Mouse (Mus musculus) heart, embryonic 15.5 days (tissue): ENCODE results near the gene Dpp7. TPM values are rescaled to one million over a fixed set of nuclear protein-coding genes. Genes with fewer than 3 reads are reported as not detected.

ENCODE experiments used
- ATAC-seq: fragments of 200-750 bp; cut with Nextera tagmentation; replicated peaks from 2 replicates; pipeline ENCODE4 v1.8.0; 2017; ENCODE audit warnings: low read depth, moderate TSS enrichment; ENCODE audit not compliant: insufficient number of reproducible peaks, insufficient read depth, low FRiP score
- H3K27ac ChIP-seq: fragments of 300-500 bp; sonication (generic); 2 replicates; pipeline ENCODE4 v1.5.1; 2015; ENCODE audit warnings: mild to moderate bottlenecking, inconsistent platforms
- H3K27me3 ChIP-seq: fragments of 300-500 bp; sonication (generic); 2 replicates; pipeline ENCODE4 v1.6.1; 2015; ENCODE audit warnings: inconsistent platforms
- H3K36me3 ChIP-seq: fragments of 300-500 bp; sonication (generic); 2 replicates; pipeline ENCODE4 v1.6.1; 2015; ENCODE audit warnings: mild to moderate bottlenecking, inconsistent platforms
- H3K4me1 ChIP-seq: fragments of 300-500 bp; sonication (generic); replicated peaks from 2 replicates; pipeline ENCODE4 v1.6.1; 2015; ENCODE audit warnings: inconsistent platforms
- H3K4me2 ChIP-seq: fragments of 300-500 bp; sonication (generic); 2 replicates; pipeline ENCODE4 v1.6.1; 2015; ENCODE audit warnings: inconsistent platforms, mild to moderate bottlenecking, moderate library complexity
- H3K4me3 ChIP-seq: fragments of 300-500 bp; sonication (generic); 2 replicates; pipeline ENCODE4 v1.5.1; 2015; ENCODE audit warnings: mild to moderate bottlenecking, inconsistent platforms
- H3K9ac ChIP-seq: fragments of 300-500 bp; sonication (generic); 2 replicates; pipeline ENCODE4 v1.6.1; 2015; ENCODE audit warnings: mild to moderate bottlenecking, inconsistent platforms
- H3K9me3 ChIP-seq: fragments of 300-500 bp; sonication (generic); replicated peaks from 2 replicates; pipeline ENCODE4 v1.6.1; 2016; ENCODE audit warnings: inconsistent platforms
- WGBS: fragments of 180-500 bp; shearing (Covaris S2); methylation state at CpG from one replicate; pipeline ENCODE4 v1.1.7; 2015; ENCODE audit warnings: mixed read lengths; 5-methylcytosine and 5-hydroxymethylcytosine counted together
- polyA plus RNA-seq: library from polyadenylated mRNA; unstranded; fragments of >200 nt; fragmentation: Nextera tagmentation; extraction: Ambion mirVana; gene quantifications from 2 replicates; pipeline ENCODE4 v1.2.1, GENCODE M21; 2015

Gene Dpp7
- polyA plus RNA-seq, 1 experiment from 2014 or later: 9.5 TPM

GRCm38 (mm10) chr2:25365091-25365761 is 9.1 kb upstream of the Dpp7 start, which contains the start of gene Uap1l1:
Gene Uap1l1, minus strand, starts transcription at chr2:25365682.
- Histone ChIP-seq H3K36me3 (peaks cover 3% of the 10 kb centered on the region; the same call in 1 of the 2 replicates), H3K27ac (peak within 1 kb of the TSS; percentile 32), H3K4me1 (peaks cover 9% of the 10 kb centered on the region), H3K9ac (peak within 1 kb of the TSS; percentile 72), H3K27me3 (peaks cover 25% of the 10 kb centered on the region), H3K4me2 (peak within 1 kb of the TSS; percentile 91), H3K4me3 (peak within 1 kb of the TSS; percentile 62), H3K9me3 (no peaks in the 10 kb centered on the region)
- WGBS: under 1% methylated on average over 54 of the region's 54 CpGs
- peak; percentile 85 for ATAC-seq

DNA sequence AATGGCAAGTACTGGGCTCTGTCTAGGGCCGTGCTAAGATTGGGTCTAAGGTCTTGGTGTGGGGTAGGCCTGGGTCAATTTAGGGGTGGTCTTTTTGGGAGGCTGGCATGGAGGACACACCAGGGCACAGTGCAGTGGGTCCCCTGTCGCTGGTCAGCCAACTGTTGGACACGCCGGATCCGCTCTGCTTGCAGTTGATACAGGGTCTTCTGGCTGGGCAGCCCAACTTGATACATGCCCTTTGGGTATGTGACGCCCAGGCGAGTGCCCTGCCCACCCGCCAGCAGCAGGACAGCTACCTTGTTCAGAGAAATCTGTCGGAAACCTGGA is 8.6 kb upstream of the Dpp7 start:
- no peaks in the 10 kb centered on the region for H3K9me3 ChIP-seq
- WGBS: 37% methylated on average over 9 of the region's 9 CpGs

GRCm38 (mm10) chr2:25364313-25364712 is 8.2 kb upstream of the Dpp7 start:
- peak overlapping the region; percentile 91 for H3K4me2 ChIP-seq
- H3K9me3 ChIP-seq: no peaks in the 10 kb centered on the region
- peak overlapping the region; percentile 62 for H3K4me3 ChIP-seq
- H3K36me3 ChIP-seq: peaks cover 3% of the 10 kb centered on the region; the same call in 1 of the 2 replicates
- no peak for ATAC-seq
- no peak overlapping the region for H3K9ac ChIP-seq
- 91% methylated on average over 4 of the region's 4 CpGs for WGBS
- peaks cover 9% of the 10 kb centered on the region for H3K4me1 ChIP-seq
- peaks cover 25% of the 10 kb centered on the region for H3K27me3 ChIP-seq
- H3K27ac ChIP-seq: no peak overlapping the region

More for the DNA sequence above, 8.6 kb upstream of the Dpp7 start:
- H3K4me3 ChIP-seq: peak overlapping the region; percentile 62
- H3K9ac ChIP-seq: peak overlapping the region; percentile 72
- H3K27me3 ChIP-seq: peaks cover 25% of the 10 kb centered on the region
- H3K4me2 ChIP-seq: peak overlapping the region; percentile 91
- no peak overlapping the region for H3K27ac ChIP-seq
- peaks cover 9% of the 10 kb centered on the region for H3K4me1 ChIP-seq
- ATAC-seq: no peak; the same call in 1 of the 2 replicates
- H3K36me3 ChIP-seq: peaks cover 3% of the 10 kb centered on the region; the same call in 1 of the 2 replicates

GRCm38 (mm10) chr2:25363478-25364178 is 7.5 kb upstream of the Dpp7 start:
- peaks cover 21% of the 10 kb centered on the region for H3K27me3 ChIP-seq
- H3K9me3 ChIP-seq: no peaks in the 10 kb centered on the region
- no peak for ATAC-seq
- peaks cover 3% of the 10 kb centered on the region; the same call in 1 of the 2 replicates for H3K36me3 ChIP-seq
- H3K27ac ChIP-seq: no peak overlapping the region
- peaks cover 9% of the 10 kb centered on the region for H3K4me1 ChIP-seq
- H3K4me3 ChIP-seq: no peak overlapping the region
- no peak overlapping the region for H3K9ac ChIP-seq
- H3K4me2 ChIP-seq: no peak overlapping the region
- WGBS: 48% methylated on average over 13 of the region's 13 CpGs

GRCm38 (mm10) chr2:25359848-25360247 is 3.7 kb upstream of the Dpp7 start:
- H3K9me3 ChIP-seq: no peaks in the 10 kb centered on the region
- peaks cover 3% of the 10 kb centered on the region; the same call in 1 of the 2 replicates for H3K36me3 ChIP-seq
- no peak overlapping the region for H3K4me2 ChIP-seq
- 65% methylated on average over 4 of the region's 4 CpGs for WGBS
- H3K4me1 ChIP-seq: peaks cover 17% of the 10 kb centered on the region
- no peak for ATAC-seq
- H3K27me3 ChIP-seq: peaks cover 5% of the 10 kb centered on the region; the same call in 1 of the 2 replicates
- no peak overlapping the region for H3K4me3 ChIP-seq
- H3K9ac ChIP-seq: no peak overlapping the region
- no peak overlapping the region for H3K27ac ChIP-seq

- 0 out of 2 replicates have a peak, but pooled peaks have one; percentile 2 for ATAC-seq
- H3K9ac ChIP-seq: peak overlapping the region; percentile 31; the same call in 1 of the 2 replicates
- peaks cover 20% of the 10 kb centered on the region for H3K36me3 ChIP-seq
- no peaks in the 10 kb centered on the region for H3K27me3 ChIP-seq
- H3K27ac ChIP-seq: no peak overlapping the region
- 38% methylated on average over 18 of the region's 18 CpGs for WGBS
- H3K9me3 ChIP-seq: no peaks in the 10 kb centered on the region
- H3K4me1 ChIP-seq: peaks cover 14% of the 10 kb centered on the region
- peak overlapping the region; percentile 51 for H3K4me3 ChIP-seq
- H3K4me2 ChIP-seq: peak overlapping the region; percentile 71
Measured at GRCm38 (mm10) chr2:25355419-25356066, 616 bp downstream of the Dpp7 start.

DNA sequence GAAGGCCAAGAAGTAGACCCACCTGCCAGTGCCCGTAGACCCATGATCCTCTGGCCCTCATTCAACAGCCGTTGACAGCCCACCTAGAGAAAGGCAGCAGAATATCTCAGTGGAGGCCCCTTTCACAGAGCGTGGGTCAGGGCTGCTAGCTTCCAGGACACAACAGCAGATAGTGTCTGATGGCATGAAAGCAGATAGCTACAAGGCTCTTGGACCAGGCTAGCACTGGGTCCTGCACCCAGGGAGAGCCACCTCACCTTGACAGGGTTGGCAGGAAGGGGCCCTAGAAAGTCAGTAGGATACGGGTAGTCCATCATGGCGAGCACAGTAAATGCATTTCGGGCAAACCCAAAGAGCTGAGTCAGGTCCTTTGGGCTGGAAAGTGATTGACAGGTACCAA is 1.9 kb downstream of the Dpp7 start:
- ATAC-seq: no peak
- 88% methylated on average over 6 of the region's 6 CpGs for WGBS
- Histone ChIP-seq H3K4me2 (no peak overlapping the region), H3K4me1 (peaks cover 14% of the 10 kb centered on the region), H3K4me3 (no peak overlapping the region), H3K27me3 (no peaks in the 10 kb centered on the region), H3K9me3 (no peaks in the 10 kb centered on the region), H3K36me3 (peaks cover 33% of the 10 kb centered on the region), H3K9ac (no peak overlapping the region), H3K27ac (no peak overlapping the region)

- H3K4me1 ChIP-seq: peaks cover 4% of the 10 kb centered on the region
- H3K36me3 ChIP-seq: peaks cover 65% of the 10 kb centered on the region
- WGBS: 92% methylated on average over 3 of the region's 3 CpGs
- H3K4me3 ChIP-seq: no peak overlapping the region
- no peak overlapping the region for H3K27ac ChIP-seq
- H3K9ac ChIP-seq: no peak overlapping the region
- no peaks in the 10 kb centered on the region for H3K9me3 ChIP-seq
- no peaks in the 10 kb centered on the region for H3K27me3 ChIP-seq
- no peak for ATAC-seq
- H3K4me2 ChIP-seq: no peak overlapping the region
Measured at GRCm38 (mm10) chr2:25350701-25351100, 5.5 kb downstream of the Dpp7 start.

GRCm38 (mm10) chr2:25349499-25349898 is 6.7 kb downstream of the Dpp7 start:
- 88% methylated on average over 4 of the region's 4 CpGs for WGBS
- peaks cover 77% of the 10 kb centered on the region for H3K36me3 ChIP-seq

GRCm38 (mm10) chr2:25348162-25348561 is 8.0 kb downstream of the Dpp7 start:
- peaks cover 90% of the 10 kb centered on the region for H3K36me3 ChIP-seq
- no peaks in the 10 kb centered on the region for H3K27me3 ChIP-seq
- no peaks in the 10 kb centered on the region for H3K9me3 ChIP-seq
- no peak; the same call in 1 of the 2 replicates for ATAC-seq
- no peak overlapping the region for H3K4me3 ChIP-seq
- H3K4me2 ChIP-seq: no peak overlapping the region
- H3K27ac ChIP-seq: no peak overlapping the region
- WGBS: 86% methylated on average over 7 of the region's 7 CpGs
- no peak overlapping the region for H3K9ac ChIP-seq
- no peaks in the 10 kb centered on the region for H3K4me1 ChIP-seq

More at GRCm38 (mm10) chr2:25349499-25349898, 6.7 kb downstream of the Dpp7 start:
- Histone ChIP-seq H3K27me3 (no peaks in the 10 kb centered on the region), H3K4me3 (no peak overlapping the region), H3K9ac (no peak overlapping the region), H3K27ac (no peak overlapping the region), H3K9me3 (no peaks in the 10 kb centered on the region), H3K4me1 (no peaks in the 10 kb centered on the region), H3K4me2 (no peak overlapping the region)
- no peak for ATAC-seq

DNA sequence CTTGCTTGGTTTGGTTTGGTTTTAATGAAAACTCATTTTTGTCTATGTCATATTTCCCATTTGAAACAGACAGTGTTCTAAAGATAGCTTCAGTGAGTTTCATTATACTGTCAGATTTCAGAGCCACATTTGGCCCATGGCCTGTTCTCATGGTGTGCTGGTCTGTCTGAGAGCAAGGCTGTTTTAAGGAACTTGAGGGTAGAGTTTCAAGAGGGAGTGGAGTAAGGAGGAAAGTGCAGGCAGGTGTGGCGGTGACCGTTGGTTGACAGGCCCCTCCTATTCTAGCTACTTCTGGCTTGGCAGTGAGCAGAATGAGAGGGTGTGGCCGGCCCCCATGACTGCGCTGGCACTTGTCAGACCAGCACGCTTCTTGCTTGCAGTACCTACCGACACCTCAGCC is 17.9 kb downstream of the Dpp7 start:
- Histone ChIP-seq H3K4me2 (no peak overlapping the region), H3K27me3 (no peaks in the 10 kb centered on the region), H3K36me3 (peaks cover 77% of the 10 kb centered on the region), H3K9me3 (no peaks in the 10 kb centered on the region), H3K4me3 (no peak overlapping the region), H3K27ac (no peak overlapping the region), H3K9ac (no peak overlapping the region), H3K4me1 (peaks cover 14% of the 10 kb centered on the region)
- ATAC-seq: no peak
- WGBS: 92% methylated on average over 6 of the region's 6 CpGs
